Mouse (Mus musculus) ES-E14 (cell line): Measurements from ENCODE around the gene Ptger3.
A peak's percentile ranks its signal among the peaks of the same experiment; 100 is the strongest.

Source experiments
- HCFC1 ChIP-seq: IDR thresholded peaks from 2 replicates; pipeline ENCODE4 v1.6.1; 2012; ENCODE audit warnings: low read length, inconsistent platforms, borderline replicate concordance; ENCODE audit not compliant: insufficient read depth
- MAFK ChIP-seq: IDR thresholded peaks from 2 replicates; pipeline ENCODE4 v1.6.1; 2014; ENCODE audit warnings: mild to moderate bottlenecking, low read depth, low read length, inconsistent platforms; ENCODE audit not compliant: insufficient read depth
- ZNF384 ChIP-seq: IDR thresholded peaks from 2 replicates; pipeline ENCODE4 v1.6.1; 2012; ENCODE audit warnings: low read depth, low read length, inconsistent platforms

DNA sequence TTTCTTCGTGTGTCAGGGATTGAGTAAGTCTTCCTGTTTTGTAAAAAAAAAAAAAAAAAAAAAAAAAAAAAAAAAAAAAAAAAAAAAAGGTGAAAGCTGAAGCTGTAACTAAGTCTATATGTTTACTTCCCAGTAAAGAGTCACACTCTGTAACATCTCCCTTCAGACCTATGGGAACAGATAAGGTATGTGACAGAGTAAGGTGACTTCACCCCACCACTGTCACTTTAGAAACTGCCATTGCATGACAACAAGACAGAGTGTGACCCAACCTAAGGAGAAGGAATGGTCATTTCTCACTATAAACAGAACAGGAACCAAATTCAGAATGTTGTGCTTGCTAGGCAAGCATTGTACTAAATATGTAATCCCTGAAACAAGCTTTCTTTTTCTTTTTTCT lies 46.9 kb downstream of the Ptger3 start:
- no peak for TF ChIP-seq MAFK
- TF ChIP-seq ZNF384, result peak; percentile 35
- TF ChIP-seq HCFC1, result no peak
